Mouse (Mus musculus): Measurements from ENCODE around the gene Gm973.

DNA sequence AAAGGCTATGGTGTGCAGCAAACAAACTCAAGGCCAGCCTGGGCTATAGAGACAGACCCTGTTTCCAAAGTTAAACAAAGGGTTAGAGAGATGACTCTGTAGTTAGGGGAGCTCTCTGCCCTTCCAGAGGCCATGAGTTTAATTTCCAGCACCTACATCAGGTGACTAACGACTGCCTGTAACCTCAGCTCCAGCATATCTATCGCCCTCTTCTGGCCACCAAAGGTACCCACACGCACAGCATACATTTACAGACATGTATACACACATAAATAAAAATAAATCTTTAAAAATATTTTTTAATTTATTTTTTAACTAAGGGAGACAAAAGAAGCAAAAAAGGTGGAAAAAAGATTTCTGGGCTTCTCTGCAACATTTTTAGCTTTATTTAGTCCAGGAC lies 94.9 kb downstream of the Gm973 start:
- no peak for TF ChIP-seq POLR2A (IDR thresholded peaks at IDR 0.05; ENCODE audit: control insufficient read depth, low read depth, low read length)
- peak; percentile 25; the same call in 1 of the 2 replicates for TF ChIP-seq CTCF (IDR thresholded peaks at IDR 0.05; ENCODE audit: control insufficient read depth, insufficient read depth, insufficient replicate concordance, low read depth, low read length)
